Mouse (Mus musculus): ENCODE measurements at regions not wholly inside any gene's neighbourhood (a gene's known extent, or its start where the extent isn't known, plus 50 kb on each side); places are given as distances from the start of the nearest gene placed in this dataset.

- DNase-seq = no peak
Observed at GRCm38 (mm10) chr16:91970461-91970860, 87.6 kb upstream of the Mrps6 start.

GRCm38 (mm10) chr16:91973183-91973582 is 84.9 kb upstream of the Mrps6 start:
- DNase-seq = no peak

GRCm38 (mm10) chr16:91976194-91976805 is 81.8 kb upstream of the Mrps6 start:
- no peak for DNase-seq

- DNase-seq = no peak
Observed at GRCm38 (mm10) chr16:91978423-91978822, 79.6 kb upstream of the Mrps6 start.

GRCm38 (mm10) chr16:91978846-91979245 is 79.2 kb upstream of the Mrps6 start:
- no peak for DNase-seq

- DNase-seq = no peak
Observed at GRCm38 (mm10) chr16:91980482-91980881, 77.6 kb upstream of the Mrps6 start.

GRCm38 (mm10) chr16:91985211-91985610 is 72.9 kb upstream of the Mrps6 start:
- DNase-seq = no peak

GRCm38 (mm10) chr16:91989332-91989731 is 68.7 kb upstream of the Mrps6 start:
- no peak for DNase-seq

GRCm38 (mm10) chr16:91995459-91996190 is 62.4 kb upstream of the Mrps6 start:
- DNase-seq = peak; percentile 66

GRCm38 (mm10) chr16:92007351-92007750 is 50.7 kb upstream of the Mrps6 start:
- DNase-seq = no peak

Data from right cerebral cortex, adult 18-20 months (tissue).